ENCODE assay signal across 7 mouse cellular contexts in the genomic region with DNA sequence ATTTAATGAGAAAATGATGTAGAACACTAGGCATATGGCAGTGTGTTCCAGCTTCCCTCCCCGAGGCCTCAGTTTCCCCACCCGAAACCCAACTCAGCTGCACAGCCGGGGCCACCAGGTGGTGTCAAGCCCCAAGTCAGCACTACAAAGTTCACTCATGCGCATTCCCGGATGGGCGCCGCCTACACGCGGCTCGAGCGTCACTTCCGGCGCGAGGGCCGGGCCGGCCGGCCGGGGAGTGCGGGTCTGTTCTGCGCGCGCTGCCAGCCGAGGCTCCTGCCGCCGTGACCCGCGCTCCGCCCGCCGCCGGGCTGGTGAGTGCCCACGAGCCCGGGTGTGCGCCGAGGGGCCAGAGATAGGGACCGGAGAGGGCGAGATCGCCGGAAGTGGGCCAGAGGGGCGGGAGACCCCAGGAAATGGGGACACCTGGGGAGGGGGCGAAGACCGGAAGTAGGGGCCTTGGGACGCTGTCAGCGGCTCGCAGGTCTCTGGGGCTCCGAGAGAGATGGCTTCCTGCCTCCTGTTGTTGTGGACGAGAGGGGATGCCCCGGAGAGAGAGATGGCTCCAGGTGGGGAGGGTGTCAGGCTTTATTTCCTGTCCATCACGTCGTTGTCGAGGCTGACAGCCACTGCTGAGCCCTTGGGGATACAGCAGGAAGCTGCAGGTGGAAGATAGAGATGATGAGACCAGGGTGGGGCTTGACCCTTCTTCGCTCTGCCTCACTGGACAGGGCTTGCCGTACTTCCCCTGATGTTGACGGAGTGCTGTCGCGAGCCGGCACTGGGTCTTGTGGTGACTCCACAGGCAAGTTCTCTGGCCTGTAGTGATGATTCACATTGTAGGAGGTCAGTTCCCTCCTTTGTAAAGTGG. TPM values are rescaled to one million over a fixed set of nuclear protein-coding genes. Genes with fewer than 3 reads are reported as not detected.
DNase-seq lines count a peak whose midpoint lies in the region; ATAC-seq lines count a peak whose summit lies in the region.

Ttpal (plus strand) TSS at position 214 of the 871 bp plus-strand sequence.

- H3K4me2 ChIP-seq in intestine, embryonic 16.5 days (ENCODE audit: low read depth, low read length) = peak within 1 kb of the TSS; percentile 94
- H3K4me2 ChIP-seq in midbrain, embryonic 11.5 days = peak within 1 kb of the TSS; percentile 95

- H3K9me3 ChIP-seq in intestine, embryonic 16.5 days (ENCODE audit: control insufficient read depth, low read length) = no peaks in the 10 kb centered on the region
- H3K9me3 ChIP-seq in midbrain, embryonic 11.5 days (ENCODE audit: control insufficient read depth, low read length) = no peaks in the 10 kb centered on the region

- H3K4me3 ChIP-seq in intestine, embryonic 16.5 days (ENCODE audit: low read length) = peak within 1 kb of the TSS; percentile 95
- peak within 1 kb of the TSS; percentile 91 for H3K4me3 ChIP-seq in midbrain, embryonic 11.5 days (ENCODE audit: low read depth, low read length)

- H3K9ac ChIP-seq in intestine, embryonic 16.5 days (ENCODE audit: low read depth, low read length) = peak within 1 kb of the TSS; percentile 98
- peak within 1 kb of the TSS; percentile 94 for H3K9ac ChIP-seq in midbrain, embryonic 11.5 days (ENCODE audit: low read length)

- ATAC-seq in intestine, embryonic 16.5 days = peak; percentile 92
- ATAC-seq in midbrain, embryonic 11.5 days (ENCODE audit: low FRiP score) = peak; percentile 94

- H3K36me3 ChIP-seq in intestine, embryonic 16.5 days (ENCODE audit: control insufficient read depth, insufficient read depth, low read length) = no peaks in the 10 kb centered on the region
- no peaks in the 10 kb centered on the region for H3K36me3 ChIP-seq in midbrain, embryonic 11.5 days (ENCODE audit: control insufficient read depth, insufficient read depth, low read length)

- H3K27me3 ChIP-seq in intestine, embryonic 16.5 days (replicated peaks; ENCODE audit: control insufficient read depth, insufficient read depth, low read length) = no peaks in the 10 kb centered on the region
- H3K27me3 ChIP-seq in midbrain, embryonic 11.5 days (ENCODE audit: control insufficient read depth, insufficient read depth, low read length) = no peaks in the 10 kb centered on the region

- intact Hi-C loops in left cerebral cortex, postnatal 36 days (cut with DNase I) = loop anchor here (1.0 kb wide), 1 partner anchor 117 kb away; no protein-coding TSS in a partner anchor

- peak within 1 kb of the TSS; percentile 91 for H3K27ac ChIP-seq in intestine, embryonic 16.5 days (ENCODE audit: low read length)
- H3K27ac ChIP-seq in midbrain, embryonic 11.5 days (ENCODE audit: low read depth, low read length) = peak within 1 kb of the TSS; percentile 84

- DNase-seq in adrenal gland, adult 18-20 months (ENCODE audit: low spot score in 2 of 2) = peak; percentile 86 to 89
- peak; percentile 95 for DNase-seq in embryo, embryonic 11 days
- peak; percentile 76 to 88 for DNase-seq in gastrocnemius, postnatal 4 days (ENCODE audit: low spot score in 2 of 2)
- DNase-seq in left cerebral cortex, postnatal 36 days (ENCODE audit: low spot score in 2 of 2) = peak; percentile 86 to 89
- peak; percentile 98 for DNase-seq in midbrain, embryonic 11.5 days (ENCODE audit: low spot score, missing footprints)
- peak; percentile 87 for DNase-seq in skeletal muscle tissue, adult 2 months (ENCODE audit: low read depth, low spot score)

- under 1% methylated on average over 57 of the region's 57 CpGs for WGBS in intestine, embryonic 16.5 days
- 2% methylated on average over 56 of the region's 57 CpGs for WGBS in midbrain, embryonic 11.5 days

- peaks cover 14% of the 10 kb centered on the region for H3K4me1 ChIP-seq in intestine, embryonic 16.5 days (ENCODE audit: control insufficient read depth, insufficient read depth, low read length)
- H3K4me1 ChIP-seq in midbrain, embryonic 11.5 days (ENCODE audit: control insufficient read depth, insufficient read depth, low read length) = peaks cover 6% of the 10 kb centered on the region

RNA-seq across cellular contexts. Expression of gene Ttpal, which starts in this region (rescaled TPM):
- total RNA-seq in adrenal gland, adult 18-20 months (2021) = 10 to 100 TPM; 29.2 to 34.0 TPM
- 10 to 100 TPM; 15.5 to 17.1 TPM for total RNA-seq in gastrocnemius, postnatal 4 days (2021)
- polyA plus RNA-seq in intestine, embryonic 16.5 days (2015; fragmentation: Nextera tagmentation; extraction: Ambion mirVana) = 22.2 and 22.9 TPM in 2 replicates
- total RNA-seq in left cerebral cortex, postnatal 36 days (2021) = 10 to 100 TPM; 63.0 to 70.7 TPM
- polyA plus RNA-seq in midbrain, embryonic 11.5 days (2014; fragmentation: Nextera tagmentation; extraction: Ambion mirVana) = 39.9 and 44.5 TPM in 2 replicates

Comparison
In these comparisons a context has a peak if more than half of its experiments do, and no peak if none do; other contexts are left out.
1. Peak in every context shown above with its lines: DNase-seq, ATAC-seq, H3K4me3 ChIP-seq and H3K27ac ChIP-seq.